10 mouse cellular contexts compared by ENCODE assay signal in genomic region chr12:24573275-24573580, GRCm38 (mm10). TPM values are rescaled to one million over a fixed set of nuclear protein-coding genes. Genes with fewer than 3 reads are reported as not detected.
A peak's percentile ranks its signal among the peaks of the same experiment; 100 is the strongest.
DNase-seq lines count a peak whose midpoint lies in the region; ATAC-seq and TF ChIP-seq lines count a peak whose summit lies in the region.
"Had no signal": no experiment of that assay in that cellular context is flagged by ENCODE, and none has a peak within 500 bp of the region (broad histone marks: within the 10 kb centered on the region; RNA-seq: fewer than 3 reads in every experiment).

No protein-coding gene starts in this region.

- no peak overlapping the region for H3K9ac ChIP-seq in hindbrain, embryonic 14.5 days
- no peak overlapping the region for H3K9ac ChIP-seq in hindbrain, embryonic 13.5 days
- peak overlapping the region; percentile 72; the same call in 1 of the 2 replicates for H3K9ac ChIP-seq in liver, embryonic 13.5 days
- H3K9ac ChIP-seq in liver, postnatal 0 days (replicated peaks): no peak overlapping the region
- H3K9ac ChIP-seq in limb, embryonic 14.5 days (ENCODE audit: low read depth, low read length, severe bottlenecking): no peak overlapping the region

- peaks cover 33% of the 10 kb centered on the region for H3K27me3 ChIP-seq in hindbrain, embryonic 14.5 days (ENCODE audit: control insufficient read depth, insufficient read depth, low read length)
- peaks cover 41% of the 10 kb centered on the region for H3K27me3 ChIP-seq in hindbrain, embryonic 13.5 days
- peaks cover 51% of the 10 kb centered on the region for H3K27me3 ChIP-seq in liver, embryonic 13.5 days
- peaks cover 41% of the 10 kb centered on the region for H3K27me3 ChIP-seq in liver, postnatal 0 days (ENCODE audit: insufficient read depth, low read length)
- H3K27me3 ChIP-seq in limb, embryonic 14.5 days (ENCODE audit: control insufficient read depth, insufficient read depth, low read length): peaks cover 21% of the 10 kb centered on the region

- H3K9me3 ChIP-seq in hindbrain, embryonic 14.5 days (ENCODE audit: control insufficient read depth, low read length): no peaks in the 10 kb centered on the region
- H3K9me3 ChIP-seq in hindbrain, embryonic 13.5 days: no peaks in the 10 kb centered on the region
- H3K9me3 ChIP-seq in liver, embryonic 13.5 days (replicated peaks): no peaks in the 10 kb centered on the region
- H3K9me3 ChIP-seq in liver, postnatal 0 days (ENCODE audit: low read length): no peaks in the 10 kb centered on the region
- no peaks in the 10 kb centered on the region for H3K9me3 ChIP-seq in limb, embryonic 14.5 days (ENCODE audit: control insufficient read depth, low read length)

- peak overlapping the region; percentile 74; the same call in 1 of the 2 replicates for H3K4me2 ChIP-seq in hindbrain, embryonic 14.5 days (replicated peaks)
- no peak overlapping the region for H3K4me2 ChIP-seq in hindbrain, embryonic 13.5 days
- H3K4me2 ChIP-seq in liver, embryonic 13.5 days: peak overlapping the region; percentile 89
- H3K4me2 ChIP-seq in liver, postnatal 0 days (ENCODE audit: low read depth, low read length): no peak overlapping the region
- H3K4me2 ChIP-seq in limb, embryonic 14.5 days (replicated peaks; ENCODE audit: low read depth, low read length, severe bottlenecking): peak overlapping the region; percentile 82; the same call in 1 of the 2 replicates

- no peak overlapping the region for H3K27ac ChIP-seq in hindbrain, embryonic 14.5 days
- H3K27ac ChIP-seq in hindbrain, embryonic 13.5 days: no peak overlapping the region
- no peak overlapping the region for H3K27ac ChIP-seq in liver, embryonic 13.5 days
- no peak overlapping the region for H3K27ac ChIP-seq in liver, postnatal 0 days (ENCODE audit: low read depth)
- H3K27ac ChIP-seq in brown adipose tissue, adult 24 weeks (replicated peaks; ENCODE audit: low read depth, low read length): no peak overlapping the region
- no peak overlapping the region for H3K27ac ChIP-seq in limb, embryonic 14.5 days (replicated peaks; ENCODE audit: low read depth, low read length)

- no peak for DNase-seq in hindbrain, embryonic 14.5 days (ENCODE audit: low spot score)
- no peak for DNase-seq in liver, embryonic 13.5 days
- no peak for DNase-seq in liver, postnatal 0 days
- DNase-seq in limb, embryonic 14.5 days (ENCODE audit: low spot score): no peak
- DNase-seq in spleen, adult 12 weeks (ENCODE audit: low spot score): no peak
- DNase-seq: cerebellum, postnatal 36 days; gastrocnemius, postnatal 25 days had no signal

- no peak for ATAC-seq in hindbrain, embryonic 14.5 days (ENCODE audit: low FRiP score)
- no peak for ATAC-seq in hindbrain, embryonic 13.5 days (ENCODE audit: low FRiP score)
- no peak for ATAC-seq in liver, embryonic 13.5 days (ENCODE audit: low read depth)
- no peak for ATAC-seq in liver, postnatal 0 days
- no peak for ATAC-seq in limb, embryonic 14.5 days (ENCODE audit: low FRiP score, low read depth)
- ATAC-seq: midbrain, embryonic 16.5 days had no signal

- H3K4me3 ChIP-seq in hindbrain, embryonic 14.5 days (replicated peaks; ENCODE audit: low read length): no peak overlapping the region
- H3K4me3 ChIP-seq in hindbrain, embryonic 13.5 days: no peak overlapping the region
- H3K4me3 ChIP-seq in liver, embryonic 13.5 days (replicated peaks): peak overlapping the region; percentile 71
- no peak overlapping the region for H3K4me3 ChIP-seq in liver, postnatal 0 days (ENCODE audit: low read depth, low read length)
- H3K4me3 ChIP-seq in brown adipose tissue, adult 24 weeks (ENCODE audit: insufficient read depth, low read depth, low read length): 0 out of 2 replicates have a peak overlapping the region, but pooled peaks have one; percentile 12
- H3K4me3 ChIP-seq in limb, embryonic 14.5 days (replicated peaks; ENCODE audit: low read length): peak overlapping the region; percentile 59

- no peak for TF ChIP-seq POLR2A in limb, embryonic 14.5 days (IDR thresholded peaks at IDR 0.05; ENCODE audit: borderline replicate concordance, extremely low read depth, insufficient read depth, insufficient read length)

- TF ChIP-seq EP300 in liver, postnatal 0 days (IDR thresholded peaks at IDR 0.05; ENCODE audit: low read depth): no peak

- no peaks in the 10 kb centered on the region for H3K36me3 ChIP-seq in hindbrain, embryonic 14.5 days (replicated peaks; ENCODE audit: control insufficient read depth, insufficient read depth)
- no peaks in the 10 kb centered on the region for H3K36me3 ChIP-seq in hindbrain, embryonic 13.5 days
- H3K36me3 ChIP-seq in liver, embryonic 13.5 days: no peaks in the 10 kb centered on the region
- no peaks in the 10 kb centered on the region for H3K36me3 ChIP-seq in liver, postnatal 0 days (replicated peaks; ENCODE audit: insufficient read depth, low read length)
- H3K36me3 ChIP-seq in limb, embryonic 14.5 days (ENCODE audit: control insufficient read depth, insufficient read depth, low read length): no peaks in the 10 kb centered on the region

- no peak for TF ChIP-seq CTCF in liver, postnatal 0 days (IDR thresholded peaks at IDR 0.05; ENCODE audit: low read depth)

- 65% methylated on average over 3 of the region's 3 CpGs for WGBS in hindbrain, embryonic 14.5 days
- WGBS in hindbrain, embryonic 13.5 days: 62% methylated on average over 3 of the region's 3 CpGs
- WGBS in liver, embryonic 13.5 days (ENCODE audit: insufficient replicate concordance): 66% methylated on average over 3 of the region's 3 CpGs
- WGBS in liver, postnatal 0 days (ENCODE audit: insufficient replicate concordance): 79% methylated on average over 3 of the region's 3 CpGs
- WGBS in limb, embryonic 14.5 days: 44% methylated on average over 3 of the region's 3 CpGs

- H3K4me1 ChIP-seq in hindbrain, embryonic 14.5 days (replicated peaks; ENCODE audit: control insufficient read depth, insufficient read depth, low read length): no peaks in the 10 kb centered on the region
- H3K4me1 ChIP-seq in hindbrain, embryonic 13.5 days (replicated peaks): peaks cover 9% of the 10 kb centered on the region
- H3K4me1 ChIP-seq in liver, embryonic 13.5 days (replicated peaks): peaks cover 17% of the 10 kb centered on the region
- peaks cover 8% of the 10 kb centered on the region for H3K4me1 ChIP-seq in liver, postnatal 0 days (ENCODE audit: insufficient read depth)
- H3K4me1 ChIP-seq in brown adipose tissue, adult 24 weeks (ENCODE audit: control insufficient read depth, insufficient read depth, insufficient read length, low read length): no peaks in the 10 kb centered on the region
- H3K4me1 ChIP-seq in limb, embryonic 14.5 days (ENCODE audit: control insufficient read depth, insufficient read depth, low read length): peaks cover 14% of the 10 kb centered on the region

RNA-seq across cellular contexts. Expression of gene Grhl1, which starts 1.1 kb away (rescaled TPM):
- polyA plus RNA-seq in hindbrain, embryonic 14.5 days (2014; fragmentation: Nextera tagmentation; extraction: Ambion mirVana): 0.58 and 1.1 TPM in 2 replicates
- 0.78 and 1.0 TPM in 2 replicates for polyA plus RNA-seq in hindbrain, embryonic 13.5 days (2015; fragmentation: Nextera tagmentation; extraction: Ambion mirVana)
- polyA plus RNA-seq in liver, embryonic 13.5 days (2015; fragmentation: Nextera tagmentation; extraction: Ambion mirVana): 0.54 and 0.60 TPM in 2 replicates
- polyA plus RNA-seq in liver, postnatal 0 days (2015; fragmentation: Nextera tagmentation; extraction: Ambion mirVana): 0.20 and 0.23 TPM in 2 replicates
- polyA plus RNA-seq in brown adipose tissue, adult 24 weeks (2012; ENCODE audit: insufficient read depth, insufficient read length, missing spikeins): 0.67 and 0.99 TPM in 2 replicates
- polyA plus RNA-seq in limb, embryonic 14.5 days (2012; rRNA removed): 7.6 and 10.6 TPM in 2 replicates
- polyA plus RNA-seq in limb, embryonic 14.5 days (2014; fragmentation: Nextera tagmentation; extraction: Ambion mirVana): 18.5 and 22.7 TPM in 2 replicates

Comparison
In these comparisons a context has a peak if more than half of its experiments do, and no peak if none do; other contexts are left out.
1. H3K4me2 ChIP-seq: peak in hindbrain, embryonic 14.5 days (single experiment), liver, embryonic 13.5 days (single experiment) and limb, embryonic 14.5 days (single experiment); none in hindbrain, embryonic 13.5 days (single experiment) and liver, postnatal 0 days (single experiment).
2. H3K4me3 ChIP-seq: peak in liver, embryonic 13.5 days (single experiment), brown adipose tissue, adult 24 weeks (single experiment) and limb, embryonic 14.5 days (single experiment); none in hindbrain, embryonic 14.5 days (single experiment), hindbrain, embryonic 13.5 days (single experiment) and liver, postnatal 0 days (single experiment).